8 mouse cellular contexts compared by ENCODE assay signal in genomic region chr16:54983759-54984218, GRCm38 (mm10).
DNase-seq lines count a peak whose midpoint lies in the region; ATAC-seq and TF ChIP-seq lines count a peak whose summit lies in the region.

No protein-coding gene starts in this region.

- H3K9ac ChIP-seq in kidney, embryonic 15.5 days, result no peak overlapping the region
- no peak overlapping the region for H3K9ac ChIP-seq in limb, embryonic 15.5 days
- peak overlapping the region; percentile 39 for H3K9ac ChIP-seq in neural tube, embryonic 13.5 days

- peak overlapping the region; percentile 49 for H3K4me2 ChIP-seq in kidney, embryonic 15.5 days
- peak overlapping the region; percentile 43 for H3K4me2 ChIP-seq in limb, embryonic 15.5 days
- H3K4me2 ChIP-seq in neural tube, embryonic 13.5 days, result peak overlapping the region; percentile 44

- DNase-seq in 3T3-L1 (ENCODE audit: low read depth, low spot score) (peak; percentile 46), G1E (ENCODE audit: low spot score) (no peak)
- DNase-seq in cerebellum, postnatal 25 days, result peak; percentile 38 to 65
- DNase-seq in frontal cortex, postnatal 25 days (ENCODE audit: low spot score in 2 of 2), result peak; percentile 37 to 44

- no peaks in the 10 kb centered on the region for H3K9me3 ChIP-seq in G1E (replicated peaks)
- no peaks in the 10 kb centered on the region for H3K9me3 ChIP-seq in kidney, embryonic 15.5 days (replicated peaks)
- no peaks in the 10 kb centered on the region for H3K9me3 ChIP-seq in limb, embryonic 15.5 days
- H3K9me3 ChIP-seq in neural tube, embryonic 13.5 days, result 0 out of 2 replicates have a peak, but pooled peaks cover 1% of the 10 kb centered on the region

- no peaks in the 10 kb centered on the region for H3K4me1 ChIP-seq in G1E (ENCODE audit: insufficient read depth, low read depth, low read length)
- no peaks in the 10 kb centered on the region for H3K4me1 ChIP-seq in kidney, embryonic 15.5 days
- H3K4me1 ChIP-seq in limb, embryonic 15.5 days, result no peaks in the 10 kb centered on the region
- H3K4me1 ChIP-seq in neural tube, embryonic 13.5 days (replicated peaks), result no peaks in the 10 kb centered on the region

- WGBS in kidney, embryonic 15.5 days, result 2% methylated on average over 9 of the region's 9 CpGs
- 2% methylated on average over 9 of the region's 9 CpGs for WGBS in limb, embryonic 15.5 days
- WGBS in neural tube, embryonic 13.5 days, result 4% methylated on average over 9 of the region's 9 CpGs

- H3K4me3 ChIP-seq in G1E (ENCODE audit: low read depth, low read length), result no peak overlapping the region
- H3K4me3 ChIP-seq in kidney, embryonic 15.5 days (replicated peaks), result no peak overlapping the region
- peak overlapping the region; percentile 25 for H3K4me3 ChIP-seq in limb, embryonic 15.5 days
- H3K4me3 ChIP-seq in neural tube, embryonic 13.5 days, result peak overlapping the region; percentile 15

- TF ChIP-seq CTCF in G1E (IDR thresholded peaks at IDR 0.05; ENCODE audit: low read depth, low read length), result peak; percentile 57; the same call in 1 of the 2 replicates

- no peak overlapping the region for H3K27ac ChIP-seq in kidney, embryonic 15.5 days
- H3K27ac ChIP-seq in limb, embryonic 15.5 days, result no peak overlapping the region
- no peak overlapping the region for H3K27ac ChIP-seq in neural tube, embryonic 13.5 days (replicated peaks)

- no peaks in the 10 kb centered on the region for H3K27me3 ChIP-seq in G1E (ENCODE audit: insufficient read depth, low read length)
- H3K27me3 ChIP-seq in kidney, embryonic 15.5 days, result no peaks in the 10 kb centered on the region
- H3K27me3 ChIP-seq in limb, embryonic 15.5 days, result no peaks in the 10 kb centered on the region
- no peaks in the 10 kb centered on the region for H3K27me3 ChIP-seq in neural tube, embryonic 13.5 days

- ATAC-seq in G1E (ENCODE audit: extremely low read depth, insufficient number of reproducible peaks, low FRiP score, poor library complexity, severe bottlenecking), result peak; percentile 40
- peak; percentile 76 for ATAC-seq in kidney, embryonic 15.5 days (replicated peaks; ENCODE audit: low FRiP score)
- no peak for ATAC-seq in limb, embryonic 15.5 days (ENCODE audit: insufficient number of reproducible peaks, low FRiP score, low TSS enrichment, low read depth)
- peak; percentile 67 for ATAC-seq in neural tube, embryonic 13.5 days (ENCODE audit: low read depth)
- no peak for ATAC-seq in monocyte, adult 5-6 weeks (replicated peaks; ENCODE audit: insufficient number of reproducible peaks, low FRiP score, low TSS enrichment, poor library complexity, severe bottlenecking)

- no peaks in the 10 kb centered on the region for H3K36me3 ChIP-seq in G1E (replicated peaks)
- no peaks in the 10 kb centered on the region for H3K36me3 ChIP-seq in kidney, embryonic 15.5 days
- H3K36me3 ChIP-seq in limb, embryonic 15.5 days, result no peaks in the 10 kb centered on the region
- H3K36me3 ChIP-seq in neural tube, embryonic 13.5 days, result no peaks in the 10 kb centered on the region

Comparison
In these comparisons a context has a peak if more than half of its experiments do, and no peak if none do; other contexts are left out.
1. ATAC-seq: peak in G1E (single experiment), kidney, embryonic 15.5 days (single experiment) and neural tube, embryonic 13.5 days (single experiment); none in limb, embryonic 15.5 days (single experiment) and monocyte, adult 5-6 weeks (single experiment).
2. H3K4me3 ChIP-seq: peak in limb, embryonic 15.5 days (single experiment) and neural tube, embryonic 13.5 days (single experiment); none in G1E (single experiment) and kidney, embryonic 15.5 days (single experiment).
3. Peak in every context shown above with its lines, with median percentiles within 50 percentile points of each other: H3K4me2 ChIP-seq.